7 mouse cellular contexts compared by ENCODE assay signal in the genomic region with DNA sequence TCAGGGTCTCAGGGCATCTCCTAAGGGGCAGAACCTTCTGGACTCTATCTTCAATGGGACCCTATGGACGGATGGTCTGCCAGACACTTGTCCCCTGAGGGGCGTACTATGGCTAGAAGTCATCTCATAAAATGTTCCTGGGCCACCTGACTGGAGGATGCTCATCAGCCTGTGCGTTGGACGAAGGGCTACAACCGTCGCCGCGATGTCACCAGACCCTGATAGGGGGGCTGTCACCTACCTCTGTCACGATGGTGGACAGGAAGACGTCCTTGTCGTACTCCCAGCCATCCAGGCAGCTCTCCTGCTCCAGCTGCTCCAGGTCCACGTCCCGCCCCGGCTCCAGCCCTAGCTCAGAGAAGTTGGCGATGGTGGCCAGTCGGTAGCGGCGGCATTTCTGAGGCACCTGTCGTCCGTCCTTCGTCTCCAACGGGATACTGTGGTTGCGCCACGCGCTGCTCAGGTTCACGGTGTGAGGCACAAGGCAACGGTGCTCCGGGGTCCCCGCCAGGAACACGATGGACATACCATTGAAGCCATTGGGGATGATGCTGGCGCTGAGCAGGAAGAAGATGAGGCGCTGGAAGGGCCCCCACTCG. TPM values are rescaled to one million over a fixed set of nuclear protein-coding genes. Genes with fewer than 3 reads are reported as not detected.
A peak's percentile ranks its signal among the peaks of the same experiment; 100 is the strongest.
DNase-seq lines count a peak whose midpoint lies in the region; ATAC-seq and TF ChIP-seq lines count a peak whose summit lies in the region.

No protein-coding gene starts in this region.

- peak overlapping the region; percentile 90 for H3K4me2 ChIP-seq in forebrain, postnatal 0 days (ENCODE audit: low read depth)
- H3K4me2 ChIP-seq in liver, embryonic 11.5 days, result peak overlapping the region; percentile 95

- H3K9me3 ChIP-seq in embryonic facial prominence, embryonic 10.5 days, result no peaks in the 10 kb centered on the region
- no peaks in the 10 kb centered on the region for H3K9me3 ChIP-seq in forebrain, postnatal 0 days (ENCODE audit: low read length)
- no peaks in the 10 kb centered on the region for H3K9me3 ChIP-seq in liver, embryonic 11.5 days (ENCODE audit: control insufficient read depth, low read length)

- peak overlapping the region; percentile 83 for H3K27ac ChIP-seq in left cerebral cortex, adult 2 months
- peak overlapping the region; percentile 84 for H3K27ac ChIP-seq in embryonic facial prominence, embryonic 10.5 days (replicated peaks)
- no peak overlapping the region for H3K27ac ChIP-seq in forebrain, postnatal 0 days (ENCODE audit: low read depth, low read length)
- H3K27ac ChIP-seq in liver, embryonic 11.5 days (ENCODE audit: low read depth, low read length), result peak overlapping the region; percentile 32; the same call in 1 of the 2 replicates

- intact Hi-C loops in left cerebral cortex, adult 2 months (cut with DNase I), result no loop called here
- intact Hi-C loops in left cerebral cortex, postnatal 14 days (cut with DNase I), result no loop called here

- H3K9ac ChIP-seq in forebrain, postnatal 0 days, result peak overlapping the region; percentile 69
- peak overlapping the region; percentile 75 for H3K9ac ChIP-seq in liver, embryonic 11.5 days (ENCODE audit: low read depth, low read length)

- H3K4me1 ChIP-seq in embryonic facial prominence, embryonic 10.5 days, result peaks cover 37% of the 10 kb centered on the region
- H3K4me1 ChIP-seq in forebrain, postnatal 0 days (ENCODE audit: insufficient read depth), result peaks cover 21% of the 10 kb centered on the region
- peaks cover 16% of the 10 kb centered on the region for H3K4me1 ChIP-seq in liver, embryonic 11.5 days (replicated peaks; ENCODE audit: control insufficient read depth, insufficient read depth, low read length)

- no peak for TF ChIP-seq CTCF in left cerebral cortex, adult 2 months (IDR thresholded peaks at IDR 0.05)
- no peak for TF ChIP-seq CTCF in forebrain, postnatal 0 days (IDR thresholded peaks at IDR 0.05; ENCODE audit: low read depth)

- DNase-seq in left cerebral cortex, adult 2 months (ENCODE audit: extremely low spot score in 1 of 2, low spot score in 2 of 2), result no peak
- DNase-seq in left cerebral cortex, postnatal 14 days (ENCODE audit: low spot score in 2 of 2), result no peak
- no peak for DNase-seq in embryonic facial prominence, embryonic 10.5 days (ENCODE audit: low spot score)
- DNase-seq in forebrain, postnatal 0 days, result no peak
- no peak for DNase-seq in liver, embryonic 11.5 days (ENCODE audit: low spot score)
- DNase-seq in splenic B cell, adult 2 months (ENCODE audit: low read depth, low spot score), result peak; percentile 39
- no peak for DNase-seq in ovary, postnatal 36 days (ENCODE audit: low spot score)

- ATAC-seq in forebrain, postnatal 0 days, result no peak
- ATAC-seq in liver, embryonic 11.5 days (replicated peaks; ENCODE audit: low FRiP score), result no peak

- H3K36me3 ChIP-seq in embryonic facial prominence, embryonic 10.5 days (replicated peaks), result peaks cover 3% of the 10 kb centered on the region
- H3K36me3 ChIP-seq in forebrain, postnatal 0 days (ENCODE audit: insufficient read depth), result no peaks in the 10 kb centered on the region
- no peaks in the 10 kb centered on the region for H3K36me3 ChIP-seq in liver, embryonic 11.5 days (ENCODE audit: control insufficient read depth, insufficient read depth, low read length)
- H3K36me3 ChIP-seq in splenic B cell, adult 2 months (ENCODE audit: control insufficient read depth, insufficient read depth, low read length, poor library complexity, severe bottlenecking), result 0 out of 2 replicates have a peak, but pooled peaks cover 3% of the 10 kb centered on the region

- peak overlapping the region; percentile 87 for H3K4me3 ChIP-seq in left cerebral cortex, adult 2 months
- peak overlapping the region; percentile 72 for H3K4me3 ChIP-seq in embryonic facial prominence, embryonic 10.5 days
- peak overlapping the region; percentile 45 for H3K4me3 ChIP-seq in forebrain, postnatal 0 days (ENCODE audit: low read depth, low read length)
- peak overlapping the region; percentile 68 for H3K4me3 ChIP-seq in liver, embryonic 11.5 days (ENCODE audit: low read depth, low read length)

- 3% methylated on average over 33 of the region's 33 CpGs for WGBS in embryonic facial prominence, embryonic 10.5 days
- WGBS in forebrain, postnatal 0 days, result 2% methylated on average over 33 of the region's 33 CpGs
- 4% methylated on average over 33 of the region's 33 CpGs for WGBS in liver, embryonic 11.5 days

- H3K27me3 ChIP-seq in embryonic facial prominence, embryonic 10.5 days (replicated peaks; ENCODE audit: low read depth, poor library complexity, severe bottlenecking), result peaks cover 8% of the 10 kb centered on the region; the same call in 1 of the 2 replicates
- no peaks in the 10 kb centered on the region for H3K27me3 ChIP-seq in forebrain, postnatal 0 days (ENCODE audit: insufficient read depth, low read length)
- H3K27me3 ChIP-seq in liver, embryonic 11.5 days (replicated peaks; ENCODE audit: control insufficient read depth, insufficient read depth, low read length), result no peaks in the 10 kb centered on the region
- 0 out of 2 replicates have a peak, but pooled peaks cover 1% of the 10 kb centered on the region for H3K27me3 ChIP-seq in splenic B cell, adult 2 months (ENCODE audit: control insufficient read depth, insufficient read depth, low read length, poor library complexity, severe bottlenecking)

RNA-seq across cellular contexts. Expression of gene Slc22a5, which starts 0.5 kb away (rescaled TPM):
- 10 to 100 TPM in 1 of 2 experiments, 1 to 10 TPM in 1; 9.5 to 10.5 TPM for total RNA-seq in left cerebral cortex, adult 2 months (2021)
- total RNA-seq in left cerebral cortex, postnatal 14 days (2021), result 10 to 100 TPM in 1 of 2 experiments, 1 to 10 TPM in 1; 9.4 to 10.9 TPM
- polyA plus RNA-seq in embryonic facial prominence, embryonic 10.5 days (2016; fragmentation: Nextera tagmentation; extraction: Ambion mirVana), result 7.6 and 8.7 TPM in 2 replicates
- 16.0 and 16.2 TPM in 2 replicates for total RNA-seq in forebrain, postnatal 0 days (2014; rRNA removed)
- polyA plus RNA-seq in forebrain, postnatal 0 days (2015; fragmentation: Nextera tagmentation; extraction: Ambion mirVana), result 12.9 and 13.4 TPM in 2 replicates
- 4.4 and 4.8 TPM in 2 replicates for polyA plus RNA-seq in liver, embryonic 11.5 days (2014; fragmentation: Nextera tagmentation; extraction: Ambion mirVana)

RNA-seq across cellular contexts. Expression of gene Gm12216, which starts 31.9 kb away (rescaled TPM):
- 1 to 10 TPM; 3.0 to 5.9 TPM for total RNA-seq in left cerebral cortex, adult 2 months (2021)
- total RNA-seq in left cerebral cortex, postnatal 14 days (2021), result 1 to 10 TPM; 2.0 to 3.1 TPM
- polyA plus RNA-seq in embryonic facial prominence, embryonic 10.5 days (2016; fragmentation: Nextera tagmentation; extraction: Ambion mirVana), result not detected in 2 replicates
- total RNA-seq in forebrain, postnatal 0 days (2014; rRNA removed), result not detected in 2 replicates
- 0.40 and 0.77 TPM in 2 replicates for polyA plus RNA-seq in forebrain, postnatal 0 days (2015; fragmentation: Nextera tagmentation; extraction: Ambion mirVana)
- 0.51 TPM in 1 of 2 replicates, not detected in the other for polyA plus RNA-seq in liver, embryonic 11.5 days (2014; fragmentation: Nextera tagmentation; extraction: Ambion mirVana)
